Mouse (Mus musculus): ENCODE measurements at regions not wholly inside any gene's neighbourhood (a gene's known extent, or its start where the extent isn't known, plus 50 kb on each side); places are given as distances from the start of the nearest gene placed in this dataset.

DNA sequence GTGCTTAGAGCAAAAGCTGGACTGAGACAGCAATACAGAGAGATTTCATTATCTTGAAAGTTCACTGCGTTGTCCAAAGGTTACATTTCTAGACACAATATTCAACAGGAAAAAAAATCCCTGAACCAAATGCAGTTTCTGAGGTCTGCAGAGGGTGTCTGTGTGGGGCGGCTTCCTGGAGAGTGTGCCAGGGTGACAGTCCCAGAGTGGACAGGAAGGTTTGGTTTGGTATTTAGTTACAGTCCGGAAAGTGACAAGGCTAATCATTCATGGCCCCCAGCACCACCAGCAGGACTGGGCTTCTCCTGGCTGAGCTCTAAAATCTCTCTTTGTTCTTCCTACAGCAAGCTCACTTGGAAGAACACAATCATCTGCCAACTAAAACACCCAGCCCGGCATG is 65.9 kb upstream of the 4932438A13Rik start:
- 55% methylated on average over 4 of the region's 4 CpGs for WGBS
- no peak for ATAC-seq (ENCODE audit: low FRiP score, low read depth)

GRCm38 (mm10) chr3:36798160-36798823 is 64.6 kb upstream of the 4932438A13Rik start:
- Histone ChIP-seq H3K4me1 (ENCODE audit: control insufficient read depth, insufficient read depth, low read length) (0 out of 2 replicates have a peak, but pooled peaks cover 2% of the 10 kb centered on the region), H3K9me3 (ENCODE audit: control insufficient read depth, low read length) (no peaks in the 10 kb centered on the region), H3K4me2 (replicated peaks; ENCODE audit: low read depth, low read length, severe bottlenecking) (no peak overlapping the region), H3K9ac (ENCODE audit: low read depth, low read length, severe bottlenecking) (no peak overlapping the region), H3K36me3 (ENCODE audit: control insufficient read depth, insufficient read depth, low read length) (no peaks in the 10 kb centered on the region), H3K4me3 (replicated peaks; ENCODE audit: low read length) (no peak overlapping the region), H3K27ac (replicated peaks; ENCODE audit: low read depth, low read length) (no peak overlapping the region), H3K27me3 (ENCODE audit: control insufficient read depth, insufficient read depth, low read length) (no peaks in the 10 kb centered on the region)
- WGBS: 75% methylated on average over 13 of the region's 13 CpGs
- DNase-seq (ENCODE audit: low spot score): no peak
- no peak for ATAC-seq (ENCODE audit: low FRiP score, low read depth)
- no peak for TF ChIP-seq POLR2A (IDR thresholded peaks at IDR 0.05; ENCODE audit: borderline replicate concordance, extremely low read depth, insufficient read depth, insufficient read length)

More for the DNA sequence above, 65.9 kb upstream of the 4932438A13Rik start:
- no peak overlapping the region for H3K9ac ChIP-seq (ENCODE audit: low read depth, low read length, severe bottlenecking)
- H3K4me3 ChIP-seq (replicated peaks; ENCODE audit: low read length): no peak overlapping the region
- DNase-seq (ENCODE audit: low spot score): no peak
- no peak for TF ChIP-seq POLR2A (IDR thresholded peaks at IDR 0.05; ENCODE audit: borderline replicate concordance, extremely low read depth, insufficient read depth, insufficient read length)
- 0 out of 2 replicates have a peak, but pooled peaks cover 2% of the 10 kb centered on the region for H3K4me1 ChIP-seq (ENCODE audit: control insufficient read depth, insufficient read depth, low read length)
- no peak overlapping the region for H3K4me2 ChIP-seq (replicated peaks; ENCODE audit: low read depth, low read length, severe bottlenecking)
- H3K36me3 ChIP-seq (ENCODE audit: control insufficient read depth, insufficient read depth, low read length): no peaks in the 10 kb centered on the region
- no peaks in the 10 kb centered on the region for H3K27me3 ChIP-seq (ENCODE audit: control insufficient read depth, insufficient read depth, low read length)
- H3K9me3 ChIP-seq (ENCODE audit: control insufficient read depth, low read length): no peaks in the 10 kb centered on the region
- no peak overlapping the region for H3K27ac ChIP-seq (replicated peaks; ENCODE audit: low read depth, low read length)

DNA sequence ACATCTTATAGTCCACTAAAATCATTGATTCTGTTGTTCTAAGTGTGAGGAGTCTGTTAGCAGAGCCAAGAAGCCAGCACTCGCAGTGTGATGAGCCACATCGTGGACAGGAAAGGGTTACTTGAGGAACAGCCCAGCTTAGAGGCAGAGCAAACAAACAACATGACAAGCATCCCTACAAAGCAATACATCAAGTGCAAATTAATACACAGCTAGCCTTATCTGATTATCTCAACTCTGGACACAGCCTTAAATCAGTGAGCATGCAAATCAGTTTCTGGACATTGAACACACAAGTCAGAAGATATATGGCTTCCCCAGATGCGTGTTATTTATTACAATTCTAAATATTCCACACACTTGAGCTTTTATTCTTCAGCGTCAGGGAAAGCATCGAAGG is 52.4 kb upstream of the 4932438A13Rik start:
- WGBS: 71% methylated on average over 5 of the region's 5 CpGs
- H3K36me3 ChIP-seq (ENCODE audit: control insufficient read depth, insufficient read depth, low read length): no peaks in the 10 kb centered on the region
- no peak overlapping the region for H3K9ac ChIP-seq (ENCODE audit: low read depth, low read length, severe bottlenecking)
- H3K4me3 ChIP-seq (replicated peaks; ENCODE audit: low read length): no peak overlapping the region
- TF ChIP-seq POLR2A (IDR thresholded peaks at IDR 0.05; ENCODE audit: borderline replicate concordance, extremely low read depth, insufficient read depth, insufficient read length): no peak
- DNase-seq (ENCODE audit: low spot score) (no peak), ATAC-seq (ENCODE audit: low FRiP score, low read depth) (no peak)
- no peaks in the 10 kb centered on the region for H3K4me1 ChIP-seq (ENCODE audit: control insufficient read depth, insufficient read depth, low read length)
- H3K4me2 ChIP-seq (replicated peaks; ENCODE audit: low read depth, low read length, severe bottlenecking): no peak overlapping the region
- H3K27ac ChIP-seq (replicated peaks; ENCODE audit: low read depth, low read length): no peak overlapping the region
- H3K27me3 ChIP-seq (ENCODE audit: control insufficient read depth, insufficient read depth, low read length): no peaks in the 10 kb centered on the region
- H3K9me3 ChIP-seq (ENCODE audit: control insufficient read depth, low read length): no peaks in the 10 kb centered on the region

Data from limb, embryonic 14.5 days (tissue).